Mouse (Mus musculus): ENCODE measurements at regions not wholly inside any gene's neighbourhood (a gene's known extent, or its start where the extent isn't known, plus 50 kb on each side); places are given as distances from the start of the nearest gene placed in this dataset.

GRCm38 (mm10) chr17:72993134-72993533 lies 75.0 kb downstream of the Lbh start:
- Histone ChIP-seq H3K27ac (replicated peaks) (no peak overlapping the region), H3K27me3 (replicated peaks; ENCODE audit: low read depth, poor library complexity, severe bottlenecking) (no peaks in the 10 kb centered on the region), H3K9me3 (no peaks in the 10 kb centered on the region), H3K4me1 (peaks cover 30% of the 10 kb centered on the region), H3K4me3 (no peak overlapping the region), H3K36me3 (replicated peaks) (no peaks in the 10 kb centered on the region)
- DNase-seq (ENCODE audit: low spot score), result no peak

- DNase-seq (ENCODE audit: low spot score), result no peak
Measured at GRCm38 (mm10) chr17:72993626-72994025, 75.5 kb downstream of the Lbh start.

GRCm38 (mm10) chr17:72996539-72996938 lies 78.4 kb downstream of the Lbh start:
- DNase-seq (ENCODE audit: low spot score), result no peak
- H3K27ac ChIP-seq (replicated peaks), result peak overlapping the region; percentile 77; the same call in 1 of the 2 replicates
- 67% methylated on average over 7 of the region's 7 CpGs for WGBS

More at GRCm38 (mm10) chr17:72993626-72994025, 75.5 kb downstream of the Lbh start:
- Histone ChIP-seq H3K9me3 (no peaks in the 10 kb centered on the region), H3K27ac (replicated peaks) (no peak overlapping the region), H3K27me3 (replicated peaks; ENCODE audit: low read depth, poor library complexity, severe bottlenecking) (no peaks in the 10 kb centered on the region), H3K4me1 (peaks cover 33% of the 10 kb centered on the region), H3K4me3 (no peak overlapping the region), H3K36me3 (replicated peaks) (no peaks in the 10 kb centered on the region)
- 36% methylated on average over 7 of the region's 7 CpGs for WGBS

GRCm38 (mm10) chr17:72997301-72997921 lies 79.3 kb downstream of the Lbh start:
- peak; percentile 77 for DNase-seq (ENCODE audit: low spot score)
- Histone ChIP-seq H3K4me1 (peaks cover 33% of the 10 kb centered on the region), H3K27me3 (replicated peaks; ENCODE audit: low read depth, poor library complexity, severe bottlenecking) (no peaks in the 10 kb centered on the region), H3K4me3 (no peak overlapping the region), H3K9me3 (no peaks in the 10 kb centered on the region), H3K36me3 (replicated peaks) (no peaks in the 10 kb centered on the region), H3K27ac (replicated peaks) (peak overlapping the region; percentile 77)
- 12% methylated on average over 5 of the region's 5 CpGs for WGBS

More at GRCm38 (mm10) chr17:72996539-72996938, 78.4 kb downstream of the Lbh start:
- H3K36me3 ChIP-seq (replicated peaks), result no peaks in the 10 kb centered on the region
- no peaks in the 10 kb centered on the region for H3K9me3 ChIP-seq
- H3K4me1 ChIP-seq, result peaks cover 33% of the 10 kb centered on the region
- H3K27me3 ChIP-seq (replicated peaks; ENCODE audit: low read depth, poor library complexity, severe bottlenecking), result no peaks in the 10 kb centered on the region
- no peak overlapping the region for H3K4me3 ChIP-seq

- DNase-seq (ENCODE audit: low spot score), result no peak
- WGBS, result 86% methylated on average over 9 of the region's 9 CpGs
- H3K4me1 ChIP-seq, result no peaks in the 10 kb centered on the region
Measured at GRCm38 (mm10) chr17:73005100-73005499, 87.0 kb downstream of the Lbh start.

GRCm38 (mm10) chr17:73008901-73009300 lies 90.8 kb downstream of the Lbh start:
- Histone ChIP-seq H3K4me3 (no peak overlapping the region), H3K27ac (replicated peaks) (no peak overlapping the region), H3K4me1 (peaks cover 19% of the 10 kb centered on the region), H3K27me3 (replicated peaks; ENCODE audit: low read depth, poor library complexity, severe bottlenecking) (no peaks in the 10 kb centered on the region), H3K9me3 (no peaks in the 10 kb centered on the region), H3K36me3 (replicated peaks) (no peaks in the 10 kb centered on the region)
- peak; percentile 68 for DNase-seq (ENCODE audit: low spot score)
- 57% methylated on average over 4 of the region's 4 CpGs for WGBS

More at GRCm38 (mm10) chr17:73005100-73005499, 87.0 kb downstream of the Lbh start:
- Histone ChIP-seq H3K27me3 (replicated peaks; ENCODE audit: low read depth, poor library complexity, severe bottlenecking) (no peaks in the 10 kb centered on the region), H3K9me3 (no peaks in the 10 kb centered on the region), H3K27ac (replicated peaks) (no peak overlapping the region), H3K4me3 (no peak overlapping the region), H3K36me3 (replicated peaks) (no peaks in the 10 kb centered on the region)

- no peak for DNase-seq (ENCODE audit: low spot score)
- peaks cover 30% of the 10 kb centered on the region for H3K4me1 ChIP-seq
- no peaks in the 10 kb centered on the region for H3K36me3 ChIP-seq (replicated peaks)
- 92% methylated on average over 4 of the region's 4 CpGs for WGBS
- H3K9me3 ChIP-seq, result no peaks in the 10 kb centered on the region
- H3K27ac ChIP-seq (replicated peaks), result no peak overlapping the region
- no peak overlapping the region for H3K4me3 ChIP-seq
- H3K27me3 ChIP-seq (replicated peaks; ENCODE audit: low read depth, poor library complexity, severe bottlenecking), result no peaks in the 10 kb centered on the region
Measured at GRCm38 (mm10) chr17:73009962-73010361, 91.9 kb downstream of the Lbh start.

- 28% methylated on average over 6 of the region's 6 CpGs for WGBS
- H3K4me3 ChIP-seq, result no peak overlapping the region
- no peaks in the 10 kb centered on the region for H3K9me3 ChIP-seq
- no peaks in the 10 kb centered on the region for H3K27me3 ChIP-seq (replicated peaks; ENCODE audit: low read depth, poor library complexity, severe bottlenecking)
- peaks cover 32% of the 10 kb centered on the region for H3K4me1 ChIP-seq
- H3K36me3 ChIP-seq (replicated peaks), result no peaks in the 10 kb centered on the region
- H3K27ac ChIP-seq (replicated peaks), result peak overlapping the region; percentile 55
- peak; percentile 17 for DNase-seq (ENCODE audit: low spot score)
Measured at GRCm38 (mm10) chr17:73012356-73012755, 94.3 kb downstream of the Lbh start.

GRCm38 (mm10) chr17:73012954-73013353 lies 94.8 kb upstream of the Lclat1 start:
- Histone ChIP-seq H3K27me3 (replicated peaks; ENCODE audit: low read depth, poor library complexity, severe bottlenecking) (no peaks in the 10 kb centered on the region), H3K4me1 (peaks cover 32% of the 10 kb centered on the region), H3K4me3 (no peak overlapping the region), H3K9me3 (no peaks in the 10 kb centered on the region), H3K27ac (replicated peaks) (peak overlapping the region; percentile 57; the same call in 1 of the 2 replicates), H3K36me3 (replicated peaks) (no peaks in the 10 kb centered on the region)
- peak; percentile 39 for DNase-seq (ENCODE audit: low spot score)
- WGBS, result 27% methylated on average over 5 of the region's 5 CpGs

- Histone ChIP-seq H3K27ac (replicated peaks) (peak overlapping the region; percentile 57; the same call in 1 of the 2 replicates), H3K4me3 (no peak overlapping the region), H3K27me3 (replicated peaks; ENCODE audit: low read depth, poor library complexity, severe bottlenecking) (no peaks in the 10 kb centered on the region), H3K36me3 (replicated peaks) (no peaks in the 10 kb centered on the region), H3K9me3 (no peaks in the 10 kb centered on the region), H3K4me1 (peaks cover 32% of the 10 kb centered on the region)
- DNase-seq (ENCODE audit: low spot score), result no peak
- WGBS, result 60% methylated on average over 9 of the region's 9 CpGs
Measured at GRCm38 (mm10) chr17:73014090-73014853, 93.5 kb upstream of the Lclat1 start.

GRCm38 (mm10) chr17:73017173-73017572 lies 90.6 kb upstream of the Lclat1 start:
- no peaks in the 10 kb centered on the region for H3K27me3 ChIP-seq (replicated peaks; ENCODE audit: low read depth, poor library complexity, severe bottlenecking)
- no peak overlapping the region for H3K27ac ChIP-seq (replicated peaks)
- H3K4me3 ChIP-seq, result no peak overlapping the region
- H3K36me3 ChIP-seq (replicated peaks), result no peaks in the 10 kb centered on the region
- peaks cover 31% of the 10 kb centered on the region for H3K4me1 ChIP-seq
- 85% methylated on average over 5 of the region's 5 CpGs for WGBS
- no peaks in the 10 kb centered on the region for H3K9me3 ChIP-seq
- DNase-seq (ENCODE audit: low spot score), result no peak

- Histone ChIP-seq H3K36me3 (replicated peaks) (no peaks in the 10 kb centered on the region), H3K27me3 (replicated peaks; ENCODE audit: low read depth, poor library complexity, severe bottlenecking) (no peaks in the 10 kb centered on the region), H3K4me1 (peaks cover 17% of the 10 kb centered on the region), H3K9me3 (no peaks in the 10 kb centered on the region), H3K4me3 (no peak overlapping the region), H3K27ac (replicated peaks) (no peak overlapping the region)
- DNase-seq (ENCODE audit: low spot score), result no peak
- WGBS, result 66% methylated on average over 8 of the region's 8 CpGs
Measured at GRCm38 (mm10) chr17:73022630-73023051, 85.1 kb upstream of the Lclat1 start.
